Comparison of ENCODE assay signal across 24 mouse cellular contexts in genomic region chr2:70614745-70615351, GRCm38 (mm10). TPM values are rescaled to one million over a fixed set of nuclear protein-coding genes. Genes with fewer than 3 reads are reported as not detected.
DNase-seq lines count a peak whose midpoint lies in the region; ATAC-seq and TF ChIP-seq lines count a peak whose summit lies in the region.
"Had no signal": no experiment of that assay in that cellular context is flagged by ENCODE, and none has a peak within 500 bp of the region (broad histone marks: within the 10 kb centered on the region; RNA-seq: fewer than 3 reads in every experiment).

No protein-coding gene starts in this region.

- no peak overlapping the region for H3K9ac ChIP-seq in heart, embryonic 12.5 days
- H3K9ac ChIP-seq in intestine, embryonic 16.5 days (ENCODE audit: low read depth, low read length): no peak overlapping the region
- no peak overlapping the region for H3K9ac ChIP-seq in hindbrain, embryonic 14.5 days
- H3K9ac ChIP-seq: forebrain, embryonic 15.5 days; lung, embryonic 14.5 days; midbrain, embryonic 15.5 days; stomach, embryonic 15.5 days had no signal

- DNase-seq in heart, embryonic 10.5 days (ENCODE audit: low spot score): peak; percentile 62
- DNase-seq in B cell, adult 2 months: peak; percentile 85 to 88
- DNase-seq in spleen, adult 2 months (ENCODE audit: low read depth in 1 of 2, low spot score in 2 of 2): peak; percentile 82 to 84
- DNase-seq in retina, embryonic 14.5 days (ENCODE audit: low spot score): no peak
- DNase-seq in hindbrain, embryonic 14.5 days (ENCODE audit: low spot score): no peak
- DNase-seq: adrenal gland, postnatal 10 days; cerebellum, postnatal 14 days; embryo, embryonic 11 days; heart, postnatal 4 days; kidney, adult 9 months; lung, embryonic 14.5 days; retina, postnatal 1 day had no signal

- no peaks in the 10 kb centered on the region for H3K27me3 ChIP-seq in heart, embryonic 10.5 days (ENCODE audit: insufficient read depth, poor library complexity, severe bottlenecking)
- H3K27me3 ChIP-seq in heart, embryonic 12.5 days (replicated peaks): no peaks in the 10 kb centered on the region
- H3K27me3 ChIP-seq in spleen, adult 2 months (ENCODE audit: control insufficient read depth, insufficient read depth, low read length): no peaks in the 10 kb centered on the region
- H3K27me3 ChIP-seq in intestine, embryonic 16.5 days (replicated peaks; ENCODE audit: control insufficient read depth, insufficient read depth, low read length): no peaks in the 10 kb centered on the region
- H3K27me3 ChIP-seq in hindbrain, embryonic 14.5 days (ENCODE audit: control insufficient read depth, insufficient read depth, low read length): no peaks in the 10 kb centered on the region
- H3K27me3 ChIP-seq: forebrain, embryonic 15.5 days; midbrain, embryonic 15.5 days; Patski; stomach, embryonic 15.5 days had no signal

- TF ChIP-seq CTCF in spleen, adult 2 months (IDR thresholded peaks at IDR 0.05; ENCODE audit: extremely low read depth, insufficient read depth, insufficient read length, insufficient replicate concordance): no peak

- no peak for TF ChIP-seq POLR2A in spleen, adult 2 months (IDR thresholded peaks at IDR 0.05; ENCODE audit: low read depth, low read length)

- no peak overlapping the region for H3K4me2 ChIP-seq in heart, embryonic 12.5 days
- no peak overlapping the region for H3K4me2 ChIP-seq in intestine, embryonic 16.5 days (ENCODE audit: low read depth, low read length)
- H3K4me2 ChIP-seq in hindbrain, embryonic 14.5 days (replicated peaks): no peak overlapping the region
- H3K4me2 ChIP-seq: forebrain, embryonic 15.5 days; liver, embryonic 11.5 days; lung, embryonic 14.5 days; midbrain, embryonic 15.5 days; stomach, embryonic 15.5 days had no signal

- no peak for ATAC-seq in heart, embryonic 12.5 days (ENCODE audit: insufficient number of reproducible peaks, low FRiP score)
- ATAC-seq in hematopoietic stem cell, adult 5-6 weeks (replicated peaks in 1 of 2; ENCODE audit: insufficient read depth in 1 of 2, low FRiP score in 2 of 2, low TSS enrichment in 1 of 2, low read depth in 1 of 2, poor library complexity in 2 of 2, severe bottlenecking in 2 of 2): peak; percentile 81 to 83
- no peak for ATAC-seq in intestine, embryonic 16.5 days
- ATAC-seq in hindbrain, embryonic 14.5 days (ENCODE audit: low FRiP score): no peak
- ATAC-seq: activated CD4-positive, CD25-positive, alpha-beta regulatory T cell, adult 4 months; forebrain, embryonic 15.5 days; midbrain, embryonic 15.5 days; Patski had no signal

- no peaks in the 10 kb centered on the region for H3K9me3 ChIP-seq in heart, embryonic 10.5 days
- H3K9me3 ChIP-seq in heart, embryonic 12.5 days (replicated peaks): 0 out of 2 replicates have a peak, but pooled peaks cover 2% of the 10 kb centered on the region
- H3K9me3 ChIP-seq in intestine, embryonic 16.5 days (ENCODE audit: control insufficient read depth, low read length): no peaks in the 10 kb centered on the region
- H3K9me3 ChIP-seq in hindbrain, embryonic 14.5 days (ENCODE audit: control insufficient read depth, low read length): 0 out of 2 replicates have a peak, but pooled peaks cover 5% of the 10 kb centered on the region
- H3K9me3 ChIP-seq: forebrain, embryonic 15.5 days; limb, embryonic 10.5 days; midbrain, embryonic 15.5 days; stomach, embryonic 15.5 days had no signal

- 91% methylated on average over 7 of the region's 7 CpGs for WGBS in heart, embryonic 10.5 days
- WGBS in heart, embryonic 12.5 days: 82% methylated on average over 7 of the region's 7 CpGs
- WGBS in spleen, adult 2 months: 25% methylated on average over 7 of the region's 7 CpGs
- WGBS in intestine, embryonic 16.5 days: 87% methylated on average over 7 of the region's 7 CpGs
- WGBS in hindbrain, embryonic 14.5 days: 81% methylated on average over 7 of the region's 7 CpGs

- H3K4me1 ChIP-seq in heart, embryonic 10.5 days: no peaks in the 10 kb centered on the region
- H3K4me1 ChIP-seq in heart, embryonic 12.5 days (replicated peaks): no peaks in the 10 kb centered on the region
- H3K4me1 ChIP-seq in spleen, adult 2 months (ENCODE audit: control insufficient read depth, insufficient read depth, insufficient read length): peaks cover 15% of the 10 kb centered on the region; the same call in 1 of the 2 replicates
- no peaks in the 10 kb centered on the region for H3K4me1 ChIP-seq in intestine, embryonic 16.5 days (ENCODE audit: control insufficient read depth, insufficient read depth, low read length)
- no peaks in the 10 kb centered on the region for H3K4me1 ChIP-seq in hindbrain, embryonic 14.5 days (replicated peaks; ENCODE audit: control insufficient read depth, insufficient read depth, low read length)
- H3K4me1 ChIP-seq: forebrain, embryonic 15.5 days; limb, embryonic 10.5 days; midbrain, embryonic 15.5 days; stomach, embryonic 15.5 days had no signal

- H3K36me3 ChIP-seq in heart, embryonic 10.5 days: no peaks in the 10 kb centered on the region
- no peaks in the 10 kb centered on the region for H3K36me3 ChIP-seq in heart, embryonic 12.5 days
- no peaks in the 10 kb centered on the region for H3K36me3 ChIP-seq in spleen, adult 2 months (ENCODE audit: control insufficient read depth, insufficient read depth, low read length)
- H3K36me3 ChIP-seq in intestine, embryonic 16.5 days (ENCODE audit: control insufficient read depth, insufficient read depth, low read length): no peaks in the 10 kb centered on the region
- no peaks in the 10 kb centered on the region for H3K36me3 ChIP-seq in hindbrain, embryonic 14.5 days (replicated peaks; ENCODE audit: control insufficient read depth, insufficient read depth)
- H3K36me3 ChIP-seq: forebrain, embryonic 15.5 days; limb, embryonic 10.5 days; midbrain, embryonic 15.5 days; stomach, embryonic 15.5 days had no signal

- no peak overlapping the region for H3K4me3 ChIP-seq in heart, embryonic 10.5 days
- H3K4me3 ChIP-seq in heart, embryonic 12.5 days: no peak overlapping the region
- H3K4me3 ChIP-seq in spleen, adult 2 months (ENCODE audit: extremely low read depth, insufficient read depth, insufficient read length): no peak overlapping the region
- H3K4me3 ChIP-seq in intestine, embryonic 16.5 days (ENCODE audit: low read length): no peak overlapping the region
- H3K4me3 ChIP-seq in hindbrain, embryonic 14.5 days (replicated peaks; ENCODE audit: low read length): no peak overlapping the region
- H3K4me3 ChIP-seq: forebrain, embryonic 15.5 days; left cerebral cortex, adult 2 months; limb, embryonic 10.5 days; midbrain, embryonic 15.5 days; stomach, embryonic 15.5 days had no signal

- no peak overlapping the region for H3K27ac ChIP-seq in heart, embryonic 10.5 days
- no peak overlapping the region for H3K27ac ChIP-seq in heart, embryonic 12.5 days (ENCODE audit: poor library complexity, severe bottlenecking)
- H3K27ac ChIP-seq in spleen, adult 2 months (ENCODE audit: insufficient read depth, low read length): peak overlapping the region; percentile 85; the same call in 1 of the 2 replicates
- H3K27ac ChIP-seq in intestine, embryonic 16.5 days (ENCODE audit: low read length): no peak overlapping the region
- H3K27ac ChIP-seq in hindbrain, embryonic 14.5 days: no peak overlapping the region
- H3K27ac ChIP-seq: forebrain, embryonic 15.5 days; left cerebral cortex, adult 2 months; limb, embryonic 10.5 days; midbrain, embryonic 15.5 days; stomach, embryonic 15.5 days had no signal

RNA-seq across cellular contexts. Expression of gene Gorasp2, which starts 46.5 kb away (rescaled TPM):
- polyA plus RNA-seq in heart, embryonic 10.5 days (2016; fragmentation: Nextera tagmentation; extraction: Ambion mirVana): 198 and 205 TPM in 2 replicates
- 158 and 165 TPM in 2 replicates for polyA plus RNA-seq in heart, embryonic 12.5 days (2016; fragmentation: Nextera tagmentation; extraction: Ambion mirVana)
- 33.4 and 42.1 TPM in 2 replicates for total RNA-seq in hematopoietic stem cell, adult 5-6 weeks (2017)
- polyA plus RNA-seq in spleen, adult 2 months (2012; rRNA removed): 59.2 and 67.3 TPM in 2 replicates
- polyA plus RNA-seq in intestine, embryonic 16.5 days (2015; fragmentation: Nextera tagmentation; extraction: Ambion mirVana): 168 and 169 TPM in 2 replicates
- polyA plus RNA-seq in hindbrain, embryonic 14.5 days (2014; fragmentation: Nextera tagmentation; extraction: Ambion mirVana): 137 and 146 TPM in 2 replicates

RNA-seq across cellular contexts. Expression of gene Gm26558, which starts 47.1 kb away (rescaled TPM):
- polyA plus RNA-seq in heart, embryonic 10.5 days (2016; fragmentation: Nextera tagmentation; extraction: Ambion mirVana): 3.8 and 4.6 TPM in 2 replicates
- polyA plus RNA-seq in heart, embryonic 12.5 days (2016; fragmentation: Nextera tagmentation; extraction: Ambion mirVana): 3.4 and 4.0 TPM in 2 replicates
- not detected in 2 replicates for total RNA-seq in hematopoietic stem cell, adult 5-6 weeks (2017)
- polyA plus RNA-seq in spleen, adult 2 months (2012; rRNA removed): 0.19 and 0.68 TPM in 2 replicates
- 2.5 and 3.0 TPM in 2 replicates for polyA plus RNA-seq in intestine, embryonic 16.5 days (2015; fragmentation: Nextera tagmentation; extraction: Ambion mirVana)
- 4.6 and 5.0 TPM in 2 replicates for polyA plus RNA-seq in hindbrain, embryonic 14.5 days (2014; fragmentation: Nextera tagmentation; extraction: Ambion mirVana)
- total RNA-seq: megakaryocyte-erythroid progenitor cell, adult 5-6 weeks had no signal
- polyA plus RNA-seq: activated CD4-positive, CD25-positive, alpha-beta regulatory T cell, adult 4 months had no signal

Comparison
In these comparisons a context has a peak if more than half of its experiments do, and no peak if none do; other contexts are left out.
1. DNase-seq: peak in heart, embryonic 10.5 days (single experiment), B cell, adult 2 months (2 of 2) and spleen, adult 2 months (2 of 2); none in retina, embryonic 14.5 days (single experiment) and hindbrain, embryonic 14.5 days (single experiment).
2. ATAC-seq: peak in hematopoietic stem cell, adult 5-6 weeks (2 of 2); none in heart, embryonic 12.5 days (single experiment), intestine, embryonic 16.5 days (single experiment) and hindbrain, embryonic 14.5 days (single experiment).